Mouse (Mus musculus) adrenal gland, postnatal 0 days (tissue): Measurements from ENCODE around the gene Lmod2. TPM values are rescaled to one million over a fixed set of nuclear protein-coding genes. Genes with fewer than 3 reads are reported as not detected.

Source experiments
- polyA plus RNA-seq: library from polyadenylated mRNA; unstranded; fragments of >200 nt; fragmentation: Nextera tagmentation; extraction: Ambion mirVana; gene quantifications from 2 replicates; pipeline ENCODE4 v1.2.1, GENCODE M21; 2015

Lmod2 gene
- polyA plus RNA-seq, result 1.2 TPM in 1 of 2 replicates, not detected in the other

DNA sequence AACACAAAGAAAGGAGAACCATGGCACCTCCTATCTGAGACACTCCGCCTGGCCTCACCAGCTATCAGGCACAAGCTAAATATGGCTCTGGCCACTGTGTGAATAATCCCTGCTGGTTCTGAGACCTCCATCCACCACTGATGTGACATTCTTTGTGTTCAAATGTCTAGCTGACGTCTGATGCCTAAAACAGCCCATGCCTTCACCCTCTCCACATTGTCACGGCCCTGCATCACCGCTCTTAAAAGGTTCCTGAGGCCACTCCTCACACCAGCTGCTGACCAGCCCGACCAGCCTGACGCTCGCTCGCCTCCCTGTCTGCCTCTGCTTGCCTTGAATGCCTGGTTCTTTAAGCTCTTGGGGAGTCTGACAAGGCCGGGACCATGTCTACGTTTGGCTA lies at the start of gene Lmod2:
Gene Lmod2, plus strand, starts transcription at position 263 of the 400 bp plus-strand sequence.

Other genes starting within 250 kb of the Lmod2 start
- gene Iqub, start 82.7 kb upstream of the Lmod2 start, polyA plus RNA-seq, result 0.09 and 0.23 TPM in 2 replicates
- 666 and 1,004 TPM in 2 replicates for gene Ndufa5, start 69.7 kb upstream of the Lmod2 start, polyA plus RNA-seq
- 0.03 and 0.04 TPM in 2 replicates for gene Asb15, start 69.6 kb upstream of the Lmod2 start, polyA plus RNA-seq
- 60.0 and 71.6 TPM in 2 replicates for gene Wasl, start 67.2 kb downstream of the Lmod2 start, polyA plus RNA-seq
- gene Hyal6, start 135.5 kb downstream of the Lmod2 start, polyA plus RNA-seq, result not detected in 2 replicates
- gene Hyal4, start 150.6 kb downstream of the Lmod2 start, polyA plus RNA-seq, result 0.06 TPM in 1 of 2 replicates, not detected in the other
- not detected in 2 replicates for gene Spam1, start 193.4 kb downstream of the Lmod2 start, polyA plus RNA-seq